Mouse (Mus musculus) lung, postnatal 4 days (tissue): Measurements from ENCODE around the gene Itih2.

Experiments used
- DNase-seq, 2 experiments: peaks; one replicate each; pipeline ENCODE4 v3.0.0; 2021

Gene Itih2

DNA sequence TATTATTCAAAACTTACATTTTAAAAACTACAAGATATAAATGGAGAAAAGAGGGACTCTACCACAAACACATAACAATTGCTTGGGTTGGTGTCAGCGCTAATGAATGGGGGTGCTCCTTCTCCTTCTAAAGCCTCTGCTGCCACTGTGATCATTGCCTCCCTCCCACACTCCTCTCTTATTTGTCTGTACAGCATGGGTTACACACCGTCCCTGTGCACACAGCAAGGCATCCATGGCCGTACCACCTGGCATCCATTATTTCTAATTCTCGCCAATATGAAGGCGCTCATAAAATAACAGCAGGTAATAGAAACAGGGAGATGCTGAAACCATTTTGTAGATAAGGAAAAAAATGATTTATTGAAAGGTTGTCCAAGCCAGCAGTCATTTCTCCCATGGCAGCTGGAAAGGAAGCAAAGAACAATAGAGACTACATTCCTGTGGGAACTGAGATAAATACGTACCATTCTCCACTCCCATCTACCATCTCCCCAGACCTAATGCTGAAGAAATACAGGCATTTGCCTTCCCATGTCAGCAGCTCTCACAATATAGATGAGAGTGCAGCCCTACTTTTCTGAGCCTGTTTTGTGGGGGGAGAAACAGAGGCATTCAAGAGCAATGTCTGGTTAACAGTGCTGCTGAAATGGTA is 22.5 kb downstream of the Itih2 start:
- DNase-seq: no peak

- peak in 1 of 2 experiments; percentile 51 for DNase-seq
These were observed 30.0 kb downstream of the Itih2 start for GRCm38 (mm10) chr2:10101180-10101579.

DNA sequence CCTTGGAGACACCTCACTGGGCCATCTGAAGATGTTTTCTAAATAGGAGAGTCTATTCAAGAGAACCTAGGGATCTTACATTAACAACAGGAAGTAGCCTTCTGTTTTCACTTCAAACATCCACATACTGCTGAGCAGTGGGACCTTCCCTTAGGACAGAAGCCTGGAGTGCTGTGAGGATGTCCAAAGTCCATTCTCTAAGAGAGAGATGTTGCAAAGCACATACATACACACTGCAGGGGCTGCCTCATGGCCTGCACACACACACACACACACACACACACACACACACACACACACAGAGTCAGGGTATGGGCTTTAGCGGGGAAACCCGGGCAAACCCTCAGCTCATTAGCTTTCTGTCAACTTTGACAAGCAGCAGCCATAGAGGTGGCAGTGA is 30.7 kb downstream of the Itih2 start:
- DNase-seq: no peak

GRCm38 (mm10) chr2:10098598-10099215 is 32.5 kb downstream of the Itih2 start:
- peak in 1 of 2 experiments; percentile 49 for DNase-seq

- DNase-seq: no peak
These were observed 36.7 kb downstream of the Itih2 start for GRCm38 (mm10) chr2:10094327-10095100.

GRCm38 (mm10) chr2:10087256-10087850 is 43.8 kb downstream of the Itih2 start:
- no peak for DNase-seq

DNA sequence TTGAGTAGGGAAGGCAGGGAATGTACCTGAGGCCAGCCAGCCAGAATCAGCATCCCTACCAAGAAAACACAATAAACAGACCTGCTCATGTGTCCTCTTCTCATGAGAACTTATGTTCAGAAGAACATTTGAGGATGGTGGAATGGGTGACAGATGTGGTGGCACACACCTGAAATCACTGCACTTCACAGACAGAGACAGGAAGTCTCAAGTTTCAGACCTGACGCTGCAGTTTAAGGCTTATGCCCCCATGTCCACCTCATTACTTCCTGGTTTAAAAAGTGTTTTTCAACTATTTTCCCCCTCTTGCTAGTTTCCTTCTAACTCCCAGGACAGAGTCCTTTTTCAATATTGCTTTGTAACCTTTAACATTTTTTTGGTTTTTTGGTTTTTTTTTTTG is 48.5 kb downstream of the Itih2 start:
- no peak for DNase-seq

GRCm38 (mm10) chr2:10081453-10082080 is 49.6 kb downstream of the Itih2 start:
- DNase-seq: no peak

- DNase-seq: peak; percentile 98
These were observed 50.7 kb downstream of the Itih2 start, which contains the start of the genes Atp5c1 and Kin for GRCm38 (mm10) chr2:10080310-10081010. Gene Atp5c1, minus strand, starts transcription at chr2:10080510. Gene Kin, plus strand, starts transcription at chr2:10080593.

GRCm38 (mm10) chr2:10079745-10080309 is 51.4 kb downstream of the Itih2 start:
- no peak for DNase-seq

DNA sequence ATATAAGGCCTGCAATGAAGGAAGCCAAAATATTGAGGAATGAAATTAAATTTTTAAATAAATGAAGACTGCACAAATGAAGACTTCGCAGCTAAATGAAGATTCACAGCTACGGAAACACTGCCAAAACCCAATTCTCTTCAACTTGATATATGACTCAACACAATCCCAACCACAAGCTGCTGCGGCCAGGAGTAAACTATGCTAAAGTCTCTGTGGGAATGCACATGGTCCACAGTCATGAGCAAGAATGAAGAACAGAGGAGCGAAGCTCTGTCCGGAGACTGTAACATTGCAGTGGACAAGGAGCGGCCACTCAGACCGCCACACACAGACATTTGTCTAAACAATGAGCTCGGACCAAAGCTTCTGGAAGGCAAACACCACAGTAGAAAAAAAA is 54.5 kb downstream of the Itih2 start:
- DNase-seq: no peak

- DNase-seq: no peak
These were observed 56.7 kb downstream of the Itih2 start for GRCm38 (mm10) chr2:10074470-10074869.

- no peak for DNase-seq
These were observed 59.4 kb downstream of the Itih2 start for GRCm38 (mm10) chr2:10071751-10072150.

- DNase-seq: no peak
These were observed 72.4 kb downstream of the Itih2 start for GRCm38 (mm10) chr2:10058836-10059235.

DNA sequence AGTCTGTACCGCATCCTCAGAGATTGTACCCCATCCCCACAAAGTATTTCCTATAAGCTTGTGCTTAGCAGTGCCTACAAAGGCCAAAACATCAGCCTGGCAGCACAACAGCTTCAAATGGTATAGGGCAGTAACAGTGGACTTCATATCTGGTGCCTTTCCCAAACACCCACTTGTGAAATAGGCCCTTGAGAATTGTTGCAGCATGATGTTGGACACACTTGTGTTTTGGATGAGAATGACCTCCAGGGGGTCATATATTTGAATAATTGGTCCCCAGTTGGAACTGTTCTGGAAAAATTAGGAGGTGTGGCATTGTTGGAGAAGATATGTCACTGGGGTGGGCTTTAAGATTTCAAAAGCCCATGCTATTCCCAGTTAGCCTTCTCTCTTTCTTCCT is 79.2 kb downstream of the Itih2 start:
- no peak for DNase-seq

- DNase-seq: no peak
These were observed 80.3 kb downstream of the Itih2 start for GRCm38 (mm10) chr2:10050878-10051277.

GRCm38 (mm10) chr2:10049456-10049855 is 81.7 kb downstream of the Itih2 start:
- DNase-seq: no peak

GRCm38 (mm10) chr2:10048461-10048860 is 82.7 kb downstream of the Itih2 start, which contains the start of gene Taf3:
Gene Taf3, minus strand, starts transcription at chr2:10048596.
- DNase-seq: peak; percentile 94 to 95

DNA sequence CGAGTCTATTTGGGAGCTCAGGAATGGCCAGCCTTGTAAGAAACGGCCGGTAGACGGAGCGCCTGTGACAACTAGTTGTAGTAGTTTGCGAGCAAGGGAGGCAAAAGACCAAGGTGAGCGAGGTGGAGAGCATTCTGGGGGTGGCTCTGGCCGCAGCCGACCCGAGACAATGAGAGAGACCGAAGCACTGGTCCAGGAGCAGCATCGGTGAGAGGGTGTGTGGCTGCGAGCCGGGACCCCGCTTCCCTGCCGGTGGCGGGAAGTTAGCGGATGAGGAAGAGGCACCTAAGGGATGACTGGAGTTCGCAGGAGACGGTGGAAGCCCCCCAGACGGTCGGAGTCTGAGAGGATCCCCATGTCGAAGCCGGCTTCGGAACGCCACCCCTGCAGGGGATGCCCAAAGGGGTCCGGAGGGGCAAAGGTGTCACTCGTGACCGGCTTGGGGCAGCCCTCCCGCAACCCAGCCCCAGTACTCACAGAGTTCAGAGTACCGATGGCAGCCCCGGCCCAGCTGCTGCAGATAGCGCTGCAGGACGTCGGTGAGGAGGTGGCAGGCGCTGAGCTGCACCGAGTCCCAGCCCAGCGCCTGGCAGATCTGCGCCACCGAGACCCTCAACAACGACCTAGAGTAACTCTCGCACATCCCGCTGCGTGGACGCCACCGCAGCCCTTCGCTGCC is 83.3 kb downstream of the Itih2 start:
- peak; percentile 28 to 34 for DNase-seq
